Mouse (Mus musculus) megakaryocyte, embryonic 14.5 days (primary cell): ENCODE results near the gene Gemin7. TPM values are rescaled to one million over a fixed set of nuclear protein-coding genes. Genes with fewer than 3 reads are reported as not detected.

ENCODE experiments used
- H3K27me3 ChIP-seq: replicated peaks from 2 replicates; pipeline ENCODE3; 2012; ENCODE audit warnings: inconsistent platforms
- H3K36me3 ChIP-seq: replicated peaks from 2 replicates; pipeline ENCODE3; 2012; ENCODE audit warnings: low read length, inconsistent platforms, mixed read lengths
- H3K4me1 ChIP-seq: 2 replicates; pipeline ENCODE4 v1.6.1; 2012; ENCODE audit warnings: inconsistent platforms
- H3K4me3 ChIP-seq: replicated peaks from 2 replicates; pipeline ENCODE3; 2012; ENCODE audit warnings: moderate library complexity, mild to moderate bottlenecking, inconsistent platforms
- H3K9me3 ChIP-seq: 2 replicates; pipeline ENCODE4 v1.6.1; 2012; ENCODE audit warnings: inconsistent platforms
- FLI1 ChIP-seq: IDR thresholded peaks from 2 replicates; pipeline ENCODE4 v1.6.1; 2012; ENCODE audit warnings: low read length, inconsistent platforms, mixed read lengths
- GATA1 ChIP-seq: IDR thresholded peaks from 3 replicates; pipeline ENCODE4 v1.6.1; 2012; ENCODE audit warnings: mixed read lengths, low read length, inconsistent platforms, borderline replicate concordance
- polyA plus RNA-seq: library from polyadenylated mRNA; stranded (reverse); fragments of >175 nt; gene quantifications from 2 replicates; pipeline ENCODE4 v1.2.3, GENCODE M21; 2012; ENCODE audit warnings: low replicate concordance; ENCODE audit not compliant: insufficient read depth

The Gemin7 gene
- polyA plus RNA-seq, 1 experiment, result 69.9 TPM

DNA sequence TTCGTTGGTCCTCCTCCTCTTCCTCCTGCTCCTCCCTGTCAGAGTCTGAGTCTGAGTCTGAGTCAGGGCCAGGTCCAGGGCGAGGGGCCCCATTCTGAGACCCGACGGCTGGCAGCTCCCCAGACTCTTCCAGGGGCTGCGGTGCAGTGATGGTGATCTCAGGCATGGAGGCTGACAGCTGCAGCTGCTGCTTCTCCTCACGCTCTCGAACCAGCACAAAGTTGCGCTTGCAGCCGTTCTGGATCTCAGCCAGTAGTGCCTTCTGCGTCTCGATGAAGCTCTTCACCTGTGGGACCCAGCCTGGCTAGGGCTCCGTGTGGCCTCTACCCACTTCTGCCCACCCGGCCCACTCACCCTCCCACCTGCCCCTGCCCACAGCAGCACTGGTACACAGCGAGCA, 45.2 kb downstream of the Gemin7 start:
- H3K9me3 ChIP-seq, result no peaks in the 10 kb centered on the region
- peaks cover 91% of the 10 kb centered on the region for H3K36me3 ChIP-seq
- H3K27me3 ChIP-seq, result no peaks in the 10 kb centered on the region
- H3K4me1 ChIP-seq, result peaks cover 31% of the 10 kb centered on the region
- no peak overlapping the region for H3K4me3 ChIP-seq
- TF ChIP-seq GATA1, result no peak
- TF ChIP-seq FLI1, result no peak

DNA sequence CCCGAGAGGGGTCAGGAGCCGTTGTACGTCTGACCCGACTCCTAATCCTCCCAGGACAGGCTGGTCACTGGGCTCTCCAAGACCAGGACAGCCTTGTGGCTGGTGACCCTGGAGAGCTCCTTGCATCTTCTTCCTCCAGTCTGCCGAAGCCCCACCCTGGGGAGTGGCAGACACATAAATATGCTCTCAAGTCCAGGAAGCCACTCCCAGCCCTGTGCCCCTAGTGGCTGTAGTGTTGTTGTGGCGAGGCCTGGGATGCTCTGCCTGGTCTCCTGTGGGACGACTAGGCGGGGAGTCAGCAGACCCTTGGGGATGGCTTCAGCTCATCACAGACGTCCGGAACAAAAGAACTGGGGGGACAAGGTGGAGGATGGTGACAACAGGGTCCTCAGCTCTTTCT, 46.3 kb downstream of the Gemin7 start:
- Histone ChIP-seq H3K4me3 (no peak overlapping the region), H3K9me3 (no peaks in the 10 kb centered on the region), H3K4me1 (peaks cover 26% of the 10 kb centered on the region), H3K27me3 (peaks cover 2% of the 10 kb centered on the region), H3K36me3 (peaks cover 79% of the 10 kb centered on the region)
- TF ChIP-seq GATA1 (no peak), FLI1 (no peak)

DNA sequence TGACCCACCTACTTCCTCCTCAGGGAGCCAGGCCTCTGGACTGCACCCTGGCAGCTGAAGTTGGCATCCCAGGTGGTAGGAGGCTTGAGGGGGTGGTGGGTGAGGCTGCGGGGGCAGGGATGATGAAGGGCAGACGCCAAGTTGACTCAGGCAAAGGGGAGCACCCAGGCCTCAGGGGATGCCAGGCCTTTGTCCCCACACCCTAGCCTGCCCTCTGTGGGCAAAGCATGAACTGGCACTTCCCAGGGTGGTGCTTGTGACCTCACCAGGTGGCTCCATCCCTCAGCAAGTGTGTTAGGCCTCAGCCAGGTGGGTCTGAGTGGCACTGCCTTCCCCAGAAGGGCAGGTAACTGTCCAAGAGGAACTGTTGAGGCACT, 52.3 kb downstream of the Gemin7 start:
- Histone ChIP-seq H3K4me1 (peaks cover 54% of the 10 kb centered on the region), H3K4me3 (no peak overlapping the region), H3K36me3 (peaks cover 21% of the 10 kb centered on the region), H3K9me3 (peaks cover 10% of the 10 kb centered on the region), H3K27me3 (peaks cover 57% of the 10 kb centered on the region)
- no peak for TF ChIP-seq FLI1
- TF ChIP-seq GATA1, result no peak

DNA sequence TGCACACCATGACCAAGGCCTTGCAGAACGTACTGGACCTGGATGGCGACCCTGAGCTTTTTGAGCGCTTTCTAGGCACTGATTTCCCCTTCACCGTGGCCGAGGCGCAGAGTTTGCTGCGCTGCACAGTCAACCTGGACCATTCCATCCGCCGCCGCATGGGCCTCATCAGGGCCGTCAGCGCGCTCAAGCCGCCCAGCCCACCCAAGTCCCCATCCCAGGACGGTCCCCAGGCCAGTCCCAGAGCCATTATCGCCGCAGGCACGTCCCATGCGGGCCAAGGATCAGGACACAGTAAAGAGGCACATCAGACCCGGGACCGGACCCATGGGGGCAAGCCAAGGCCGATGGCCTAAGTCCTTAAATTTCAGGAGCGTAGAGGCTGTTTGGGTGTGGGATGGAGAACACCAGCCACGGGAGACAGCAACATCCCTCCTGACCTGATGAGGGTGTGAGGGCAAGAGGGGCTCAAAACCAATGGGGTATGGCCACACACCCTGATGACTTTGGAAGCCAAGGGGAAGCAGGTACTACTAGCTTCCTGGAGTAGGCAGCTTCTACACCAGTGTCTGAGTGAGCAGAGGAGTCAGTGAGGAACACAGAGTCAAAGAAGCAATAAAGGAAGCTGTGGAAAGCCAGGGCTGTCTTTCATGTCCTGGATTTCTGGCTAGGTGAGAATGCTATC, 52.8 kb downstream of the Gemin7 start:
- peaks cover 10% of the 10 kb centered on the region for H3K9me3 ChIP-seq
- H3K27me3 ChIP-seq, result peaks cover 62% of the 10 kb centered on the region
- TF ChIP-seq FLI1 (no peak), GATA1 (no peak)

DNA sequence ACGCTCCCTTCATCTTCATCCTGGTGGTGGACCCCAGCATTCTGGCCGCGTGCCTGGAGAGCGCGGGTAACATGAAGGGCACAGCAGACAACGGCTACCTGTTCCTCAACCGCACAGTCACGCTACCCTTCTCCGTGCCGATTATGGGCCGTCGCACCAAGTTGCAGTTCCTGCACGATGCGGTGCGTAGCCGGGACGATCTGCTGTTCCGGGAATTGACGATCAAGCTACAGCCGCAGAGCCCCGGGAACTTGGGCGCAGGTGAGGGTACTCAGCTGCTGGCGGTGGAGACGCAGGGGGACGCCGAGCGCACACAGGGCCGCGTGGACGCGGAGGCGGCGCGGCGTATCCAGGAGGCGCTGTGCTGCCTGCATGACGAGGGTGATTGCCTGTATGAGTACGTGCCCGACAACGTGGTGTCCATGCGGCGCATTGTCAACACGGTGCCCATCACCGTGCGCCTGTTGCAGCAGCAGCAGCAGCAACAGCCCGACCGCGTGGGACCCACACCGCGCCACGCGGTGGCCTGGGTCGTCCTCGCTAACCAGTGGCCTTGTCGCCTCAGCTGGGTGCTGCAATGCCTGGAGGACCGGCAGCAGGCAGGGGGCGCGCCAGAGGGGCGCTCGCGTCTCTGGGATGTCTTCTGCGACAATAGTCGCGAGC, 53.5 kb downstream of the Gemin7 start:
- H3K4me1 ChIP-seq, result peaks cover 60% of the 10 kb centered on the region
- peaks cover 69% of the 10 kb centered on the region for H3K27me3 ChIP-seq
- peaks cover 10% of the 10 kb centered on the region for H3K9me3 ChIP-seq
- H3K4me3 ChIP-seq, result peak overlapping the region; percentile 92
- H3K36me3 ChIP-seq, result peaks cover 8% of the 10 kb centered on the region
- TF ChIP-seq FLI1 (no peak), GATA1 (no peak)

More for the DNA sequence above, 52.8 kb downstream of the Gemin7 start:
- peak overlapping the region; percentile 92 for H3K4me3 ChIP-seq
- peaks cover 59% of the 10 kb centered on the region for H3K4me1 ChIP-seq
- H3K36me3 ChIP-seq, result peaks cover 15% of the 10 kb centered on the region

DNA sequence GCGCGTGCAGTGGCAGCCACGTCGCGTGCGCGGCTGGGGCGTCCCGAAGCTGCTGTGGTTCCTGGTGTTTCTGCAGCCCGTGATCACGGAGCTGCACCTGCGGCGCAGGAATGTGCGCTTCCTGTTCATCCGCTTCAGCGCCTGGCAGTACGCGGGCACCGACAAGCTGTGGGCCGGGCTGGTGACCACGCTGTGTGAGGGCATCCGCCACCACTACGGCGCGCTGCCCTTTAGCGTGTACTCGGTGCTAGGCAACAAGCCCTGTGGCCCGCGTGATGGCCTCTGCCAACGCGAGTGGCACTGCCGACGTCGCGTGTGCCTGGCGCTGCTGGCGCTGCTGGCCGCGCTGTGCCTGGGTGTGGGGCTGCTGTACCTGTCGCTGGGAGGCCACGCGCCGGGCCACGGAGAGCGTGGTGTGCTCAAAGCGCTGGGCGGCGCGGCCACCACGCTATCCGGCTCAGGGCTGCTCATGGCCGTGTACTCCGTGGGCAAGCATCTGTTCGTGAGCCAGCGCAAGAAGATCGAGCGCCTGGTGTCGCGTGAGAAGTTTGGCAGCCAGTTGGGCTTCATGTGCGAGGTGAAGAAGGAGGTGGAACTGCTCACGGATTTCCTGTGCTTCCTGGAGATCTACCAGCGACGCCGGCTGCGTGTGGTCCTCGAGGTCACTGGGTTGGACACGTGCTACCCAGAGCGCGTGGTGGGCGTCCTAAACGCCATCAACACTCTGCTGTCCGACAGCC, 54.2 kb downstream of the Gemin7 start:
- Histone ChIP-seq H3K36me3 (peaks cover 1% of the 10 kb centered on the region), H3K4me3 (peak overlapping the region; percentile 92), H3K4me1 (peaks cover 62% of the 10 kb centered on the region), H3K27me3 (peaks cover 76% of the 10 kb centered on the region), H3K9me3 (peaks cover 10% of the 10 kb centered on the region)
- no peak for TF ChIP-seq FLI1
- TF ChIP-seq GATA1, result no peak

DNA sequence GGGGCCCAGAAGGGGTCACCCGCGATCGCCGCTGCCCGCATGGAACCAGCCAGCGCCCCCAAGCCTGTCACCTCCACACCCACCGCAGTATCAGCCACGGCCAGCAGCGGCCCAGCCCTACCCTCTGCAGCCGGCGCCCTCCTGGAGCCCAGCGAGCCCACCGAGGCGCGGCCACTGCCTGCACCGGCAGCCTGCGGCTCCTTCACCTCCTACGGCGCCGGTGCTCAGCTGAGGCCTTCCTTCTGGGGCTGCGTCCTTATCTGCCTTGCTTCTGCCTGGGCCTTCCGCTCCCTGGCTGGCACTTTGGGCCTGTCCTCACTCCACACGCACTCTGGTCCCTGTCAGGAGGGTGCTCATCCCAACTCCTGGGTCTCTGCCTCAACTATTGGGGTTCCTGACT, 57.4 kb downstream of the Gemin7 start:
- Histone ChIP-seq H3K4me3 (peak overlapping the region; percentile 56), H3K36me3 (peaks cover 18% of the 10 kb centered on the region), H3K27me3 (peaks cover 83% of the 10 kb centered on the region)

DNA sequence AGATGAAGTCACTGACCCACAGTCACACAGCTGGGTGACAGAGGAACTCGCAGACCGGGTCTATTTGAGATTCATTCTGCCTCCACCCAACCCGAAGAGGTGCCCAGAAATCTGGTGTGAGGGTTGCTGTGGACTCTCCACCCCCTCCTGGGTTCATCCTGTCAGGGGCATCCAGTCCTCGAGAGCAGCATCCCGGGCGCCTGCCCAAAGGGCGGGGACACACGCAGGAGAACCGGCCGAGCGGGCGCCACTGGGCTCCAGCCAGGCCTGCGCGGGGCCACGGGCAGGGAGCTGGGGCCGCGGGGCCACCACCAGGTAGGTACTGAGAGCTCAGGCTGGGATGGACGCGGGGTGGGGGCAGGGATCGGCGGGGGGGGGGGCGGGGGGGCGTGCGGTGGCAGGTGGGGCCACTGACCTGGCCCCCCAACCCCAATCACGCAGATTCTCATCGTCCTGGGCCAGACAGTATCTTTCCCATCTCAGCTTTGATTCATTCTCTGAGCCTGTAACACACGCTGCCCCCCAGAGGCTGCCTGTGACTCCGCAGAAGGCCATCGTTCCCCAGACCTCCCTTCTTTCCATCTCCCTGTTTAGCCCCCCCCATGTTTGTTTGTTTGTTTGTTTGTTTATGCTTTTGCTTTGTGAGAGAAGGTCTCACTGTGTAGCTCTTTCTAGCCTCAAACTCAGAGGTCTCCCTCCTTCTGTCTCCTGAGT, 59.6 kb downstream of the Gemin7 start, which contains the start of gene Nkpd1:
Gene Nkpd1, plus strand, starts transcription at position 187 of the 714 bp plus-strand sequence.
- H3K36me3 ChIP-seq, result peaks cover 31% of the 10 kb centered on the region
- peaks cover 58% of the 10 kb centered on the region for H3K4me1 ChIP-seq
- H3K27me3 ChIP-seq, result peaks cover 61% of the 10 kb centered on the region

More for the DNA sequence above, 57.4 kb downstream of the Gemin7 start:
- Histone ChIP-seq H3K4me1 (peaks cover 65% of the 10 kb centered on the region), H3K9me3 (peaks cover 10% of the 10 kb centered on the region)
- TF ChIP-seq GATA1 (no peak), FLI1 (no peak)

More for the DNA sequence above, 59.6 kb downstream of the Gemin7 start, which contains the start of gene Nkpd1:
- TF ChIP-seq GATA1, result no peak
- TF ChIP-seq FLI1, result no peak
- Histone ChIP-seq H3K9me3 (peaks cover 2% of the 10 kb centered on the region), H3K4me3 (no peak within 1 kb of the TSS)

Other genes starting within 250 kb of the Gemin7 start
- 36.5 and 52.2 TPM in 2 replicates for gene Ercc1, start 232.8 kb downstream of the Gemin7 start, polyA plus RNA-seq
- gene Cd3eap, start 218.1 kb downstream of the Gemin7 start, polyA plus RNA-seq, result 13.3 and 50.4 TPM in 2 replicates
- gene Ppp1r13l, start 217.8 kb downstream of the Gemin7 start, polyA plus RNA-seq, result 21.5 and 54.3 TPM in 2 replicates
- 24.2 and 30.8 TPM in 2 replicates for gene Ercc2, start 195.6 kb downstream of the Gemin7 start, polyA plus RNA-seq
- gene Klc3, start 173.5 kb downstream of the Gemin7 start, polyA plus RNA-seq, result 1.3 TPM in 1 of 2 replicates, not detected in the other
- gene Ckm, start 172.8 kb downstream of the Gemin7 start, polyA plus RNA-seq, result 0.96 TPM in 1 of 2 replicates, not detected in the other
- gene Mark4, start 118.8 kb downstream of the Gemin7 start, polyA plus RNA-seq, result 102 and 169 TPM in 2 replicates
- 40.8 and 53.6 TPM in 2 replicates for gene Exoc3l2, start 114.3 kb downstream of the Gemin7 start, polyA plus RNA-seq
- 5.5 and 6.5 TPM in 2 replicates for gene Bloc1s3, start 69.2 kb downstream of the Gemin7 start, polyA plus RNA-seq
- 608 and 613 TPM in 2 replicates for gene Trappc6a, start 69.2 kb downstream of the Gemin7 start, polyA plus RNA-seq
- gene Nkpd1, start 59.8 kb downstream of the Gemin7 start, polyA plus RNA-seq, result 1.3 and 2.9 TPM in 2 replicates
- gene Ppp1r37, start 14.5 kb downstream of the Gemin7 start, polyA plus RNA-seq, result 88.1 and 108 TPM in 2 replicates
- 6.0 and 13.6 TPM in 2 replicates for gene Zfp296, start 308 bp downstream of the Gemin7 start, polyA plus RNA-seq
- 109 and 265 TPM in 2 replicates for gene Clasrp, start 26.9 kb upstream of the Gemin7 start, polyA plus RNA-seq
- 14.8 and 22.5 TPM in 2 replicates for gene Relb, start 51.8 kb upstream of the Gemin7 start, polyA plus RNA-seq
- gene Clptm1, start 87.4 kb upstream of the Gemin7 start, polyA plus RNA-seq, result 153 and 336 TPM in 2 replicates
- 114 TPM in 1 of 2 replicates, not detected in the other for gene Apoc2, start 100.3 kb upstream of the Gemin7 start, polyA plus RNA-seq
- not detected in 2 replicates for gene Gm44805, start 103.8 kb upstream of the Gemin7 start, polyA plus RNA-seq
- 7.1 and 10.7 TPM in 2 replicates for gene Apoc4, start 103.9 kb upstream of the Gemin7 start, polyA plus RNA-seq
- gene Apoc1, start 115.1 kb upstream of the Gemin7 start, polyA plus RNA-seq, result 31.2 and 454 TPM in 2 replicates
- 302 and 6,452 TPM in 2 replicates for gene Apoe, start 121.6 kb upstream of the Gemin7 start, polyA plus RNA-seq
- gene Tomm40, start 137.8 kb upstream of the Gemin7 start, polyA plus RNA-seq, result 129 and 184 TPM in 2 replicates
- 4.0 and 6.8 TPM in 2 replicates for gene Nectin2, start 172.9 kb upstream of the Gemin7 start, polyA plus RNA-seq
- 0.58 and 1.6 TPM in 2 replicates for gene Bcam, start 193.4 kb upstream of the Gemin7 start, polyA plus RNA-seq
- not detected in 2 replicates for gene Cblc, start 219.2 kb upstream of the Gemin7 start, polyA plus RNA-seq
- 183 and 210 TPM in 2 replicates for gene Bcl3, start 245.2 kb upstream of the Gemin7 start, polyA plus RNA-seq